Mouse (Mus musculus): ENCODE results near the gene Nectin2. TPM values are rescaled to one million over a fixed set of nuclear protein-coding genes. Genes with fewer than 3 reads are reported as not detected.
"Not testable (repeated sequence)": the region's sequence is repeated elsewhere in the genome, so short reads cannot be mapped to it uniquely, and the experiment has no call there.

Gene Nectin2
- polyA plus RNA-seq, 1 experiment from 2014 or later, result 34.4 TPM

DNA sequence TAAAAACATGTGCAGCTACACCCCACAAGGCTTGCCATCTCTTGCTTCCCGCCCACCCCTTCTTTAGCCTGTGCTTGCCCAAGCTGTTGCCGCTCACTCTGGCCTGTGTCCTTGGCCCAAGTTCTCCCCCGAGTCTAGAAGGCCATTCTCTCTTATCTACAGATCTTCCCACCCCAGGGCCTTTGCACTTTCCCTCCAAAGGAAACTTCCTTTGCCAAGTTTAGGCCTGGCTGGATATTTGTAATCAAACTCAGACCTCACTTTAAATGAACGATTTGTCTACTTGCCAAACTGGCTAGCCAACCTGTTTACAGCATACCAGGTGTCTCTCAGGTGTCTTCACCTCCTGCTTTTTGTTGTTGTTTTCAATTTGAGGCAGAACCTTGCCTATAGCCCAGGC lies 59.4 kb downstream of the Nectin2 start:
- ATAC-seq, result no peak
- Histone ChIP-seq H3K9ac (no peak overlapping the region), H3K4me3 (no peak overlapping the region), H3K27me3 (replicated peaks) (no peaks in the 10 kb centered on the region; the same call in 1 of the 2 replicates), H3K4me1 (peaks cover 65% of the 10 kb centered on the region), H3K36me3 (peaks cover under 1% of the 10 kb centered on the region), H3K4me2 (no peak overlapping the region), H3K9me3 (replicated peaks) (no peaks in the 10 kb centered on the region), H3K27ac (peak overlapping the region; percentile 70; the same call in 1 of the 2 replicates)
- 57% methylated on average over 4 of the region's 4 CpGs for whole genome bisulfite sequencing (ENCODE audit: insufficient replicate concordance)

DNA sequence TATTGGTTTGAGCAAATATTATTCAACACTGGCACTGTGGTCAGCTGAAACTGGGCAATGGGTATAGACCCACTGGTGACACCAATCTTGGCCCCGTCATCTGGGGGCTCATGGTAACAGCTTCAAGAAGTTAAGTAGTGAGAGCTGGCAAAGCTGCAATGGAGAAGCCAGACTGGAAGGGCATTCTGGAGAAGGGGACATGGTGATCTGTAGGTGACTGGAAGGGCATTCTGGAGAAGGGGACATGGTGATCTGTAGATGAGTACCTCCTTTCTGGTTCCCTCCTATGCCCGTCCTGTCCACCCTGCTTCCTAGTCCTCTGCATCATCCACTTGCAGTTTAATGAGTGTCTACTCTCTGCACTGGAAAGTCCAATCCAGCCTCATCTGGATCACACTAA lies 61.7 kb downstream of the Nectin2 start:
- Histone ChIP-seq H3K4me3 (no peak overlapping the region), H3K4me2 (no peak overlapping the region), H3K9me3 (replicated peaks) (no peaks in the 10 kb centered on the region), H3K4me1 (peaks cover 49% of the 10 kb centered on the region), H3K36me3 (no peaks in the 10 kb centered on the region), H3K27me3 (replicated peaks) (no peaks in the 10 kb centered on the region; the same call in 1 of the 2 replicates), H3K9ac (no peak overlapping the region), H3K27ac (no peak overlapping the region)
- 77% methylated on average over 2 of the region's 2 CpGs for WGBS (ENCODE audit: insufficient replicate concordance)
- ATAC-seq, result no peak

DNA sequence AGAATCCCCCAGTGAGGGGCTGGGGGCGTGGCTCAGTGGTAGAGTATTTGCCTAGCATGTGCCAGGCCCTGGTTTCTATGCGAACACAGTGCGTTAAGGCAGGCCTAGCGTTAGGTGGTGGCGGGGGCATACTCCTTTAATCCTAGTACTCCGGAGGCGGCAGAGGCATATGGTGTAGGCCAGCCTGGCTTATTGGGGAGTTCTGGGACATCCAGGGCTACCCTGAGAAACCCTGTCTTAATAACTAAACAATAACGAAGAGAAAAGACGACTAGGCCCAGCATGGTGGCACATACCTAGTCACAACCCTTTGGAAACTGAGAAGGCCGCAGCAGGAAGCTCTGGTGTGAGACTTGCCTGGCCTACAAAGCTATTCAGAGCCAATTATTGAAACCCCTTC lies 62.2 kb downstream of the Nectin2 start:
- no peak overlapping the region for H3K4me2 ChIP-seq
- WGBS (ENCODE audit: insufficient replicate concordance), result 86% methylated on average over 10 of the region's 10 CpGs
- H3K36me3 ChIP-seq, result no peaks in the 10 kb centered on the region
- no peak overlapping the region for H3K27ac ChIP-seq
- no peak overlapping the region for H3K4me3 ChIP-seq
- ATAC-seq, result no peak
- H3K4me1 ChIP-seq, result peaks cover 48% of the 10 kb centered on the region
- no peak overlapping the region for H3K9ac ChIP-seq
- H3K9me3 ChIP-seq (replicated peaks), result no peaks in the 10 kb centered on the region
- H3K27me3 ChIP-seq (replicated peaks), result no peaks in the 10 kb centered on the region

DNA sequence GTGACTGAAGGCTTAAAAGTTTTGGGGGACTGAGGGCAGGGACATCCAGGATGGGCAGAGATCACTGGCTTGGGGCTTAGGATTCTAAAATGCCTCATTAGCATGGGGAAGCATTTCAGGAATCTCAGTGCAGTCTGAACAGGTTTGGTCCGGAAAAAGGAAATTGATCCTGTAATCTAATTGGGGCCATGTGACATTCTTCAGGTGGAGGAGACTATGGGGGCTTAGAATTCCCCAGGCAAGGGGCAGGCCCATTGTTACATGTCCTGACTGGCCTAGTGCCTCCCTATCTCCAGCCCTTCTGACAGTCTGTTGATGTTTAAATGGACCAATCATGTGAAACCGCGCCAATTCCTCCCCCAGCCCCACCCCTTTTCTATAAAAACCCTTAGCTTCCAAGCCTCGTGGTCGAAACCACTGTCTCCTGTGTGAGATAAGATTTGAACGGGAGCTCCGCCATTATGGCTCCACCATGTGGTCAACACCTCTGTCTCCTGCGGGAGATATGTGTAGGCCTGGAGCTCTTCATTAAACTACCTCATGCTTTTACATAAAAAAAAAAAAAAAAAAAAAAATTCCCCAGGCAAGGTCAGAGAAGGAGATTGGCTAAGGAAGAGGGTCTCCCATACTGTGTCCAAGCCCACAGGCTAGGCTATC lies 63.2 kb downstream of the Nectin2 start:
- 28% methylated on average over 8 of the region's 8 CpGs for WGBS (ENCODE audit: insufficient replicate concordance)
- H3K4me2 ChIP-seq; H3K4me3 ChIP-seq; H3K27me3 ChIP-seq (replicated peaks); H3K9me3 ChIP-seq (replicated peaks); H3K36me3 ChIP-seq; H3K9ac ChIP-seq: not testable (repeated sequence)
- ATAC-seq, result peak; percentile 34; the same call in 1 of the 2 replicates
- Histone ChIP-seq H3K27ac (peak overlapping the region; percentile 22), H3K4me1 (peaks cover 46% of the 10 kb centered on the region)

DNA sequence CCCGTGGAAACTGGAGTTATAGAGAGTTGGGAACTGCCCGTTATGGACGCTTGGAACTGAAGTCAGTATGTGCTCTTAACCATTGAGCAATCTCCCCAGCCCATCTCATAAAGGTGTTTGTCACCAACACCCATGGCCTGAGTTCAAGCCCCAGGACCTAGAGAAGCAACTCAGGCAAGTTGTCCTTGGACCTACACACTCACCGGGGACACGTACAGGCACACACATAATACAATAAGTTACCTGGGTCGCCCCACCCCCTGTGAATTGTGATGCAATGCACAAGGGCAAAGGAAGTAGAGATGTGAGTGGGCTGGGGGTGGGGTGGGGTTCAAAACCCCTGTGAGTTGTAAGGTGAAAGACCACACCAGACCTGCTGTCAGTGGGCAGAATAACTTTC lies 63.8 kb downstream of the Nectin2 start:
- Histone ChIP-seq H3K4me3 (no peak overlapping the region), H3K4me1 (peaks cover 46% of the 10 kb centered on the region), H3K36me3 (no peaks in the 10 kb centered on the region), H3K4me2 (no peak overlapping the region), H3K9ac (no peak overlapping the region), H3K27ac (peak overlapping the region; percentile 16), H3K27me3 (replicated peaks) (no peaks in the 10 kb centered on the region), H3K9me3 (replicated peaks) (no peaks in the 10 kb centered on the region)
- 76% methylated on average over 6 of the region's 6 CpGs for WGBS (ENCODE audit: insufficient replicate concordance)
- ATAC-seq, result peak; percentile 40

DNA sequence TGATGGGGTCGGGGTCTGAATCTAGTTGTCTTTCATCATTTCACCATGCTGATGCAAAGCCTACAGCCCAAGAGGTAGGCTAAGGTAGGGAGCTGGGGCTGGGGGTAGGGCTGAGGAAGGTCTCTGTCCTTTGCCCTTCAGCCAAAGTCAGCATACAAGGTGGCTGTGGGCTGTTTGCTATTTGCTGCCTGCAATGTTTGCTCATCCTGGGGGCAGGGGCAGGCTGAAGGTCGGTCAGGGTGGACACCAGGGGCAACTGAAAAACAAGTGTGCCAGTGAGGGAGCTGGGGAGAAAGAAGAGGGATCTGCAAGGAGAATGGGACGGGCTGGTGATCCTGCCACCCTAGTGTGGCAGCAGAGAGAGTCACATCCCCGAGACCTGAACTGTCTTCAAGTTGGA lies 64.9 kb downstream of the Nectin2 start:
- Histone ChIP-seq H3K27ac (peak overlapping the region; percentile 16; the same call in 1 of the 2 replicates), H3K9ac (no peak overlapping the region), H3K4me2 (no peak overlapping the region), H3K4me3 (no peak overlapping the region), H3K27me3 (replicated peaks) (no peaks in the 10 kb centered on the region), H3K36me3 (no peaks in the 10 kb centered on the region), H3K4me1 (peaks cover 50% of the 10 kb centered on the region), H3K9me3 (replicated peaks) (no peaks in the 10 kb centered on the region)
- 51% methylated on average over 4 of the region's 4 CpGs for WGBS (ENCODE audit: insufficient replicate concordance)
- ATAC-seq, result peak; percentile 62

DNA sequence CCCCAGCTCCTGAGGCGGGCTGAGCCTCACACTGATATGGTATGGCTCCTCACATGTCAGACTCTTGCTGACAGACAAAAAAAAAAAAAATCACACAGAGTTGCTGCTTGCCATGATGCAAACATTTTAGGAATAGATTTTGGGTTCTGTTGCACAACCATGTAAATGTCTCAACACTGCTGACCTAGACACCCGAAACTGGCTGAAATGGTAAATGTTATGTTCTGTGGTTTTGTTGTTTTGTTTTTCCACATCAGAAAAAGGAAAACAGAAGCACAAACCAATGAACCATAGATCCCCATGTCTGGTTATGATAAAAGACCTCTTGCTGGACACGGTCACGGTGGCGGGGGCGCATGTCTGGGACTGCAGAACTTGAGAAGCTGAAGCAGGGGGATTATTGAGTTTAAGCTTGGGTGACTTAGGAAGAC lies 66.5 kb downstream of the Nectin2 start:
- H3K4me2 ChIP-seq, result no peak overlapping the region
- no peak overlapping the region for H3K4me3 ChIP-seq
- WGBS (ENCODE audit: insufficient replicate concordance), result 67% methylated on average over 6 of the region's 6 CpGs

DNA sequence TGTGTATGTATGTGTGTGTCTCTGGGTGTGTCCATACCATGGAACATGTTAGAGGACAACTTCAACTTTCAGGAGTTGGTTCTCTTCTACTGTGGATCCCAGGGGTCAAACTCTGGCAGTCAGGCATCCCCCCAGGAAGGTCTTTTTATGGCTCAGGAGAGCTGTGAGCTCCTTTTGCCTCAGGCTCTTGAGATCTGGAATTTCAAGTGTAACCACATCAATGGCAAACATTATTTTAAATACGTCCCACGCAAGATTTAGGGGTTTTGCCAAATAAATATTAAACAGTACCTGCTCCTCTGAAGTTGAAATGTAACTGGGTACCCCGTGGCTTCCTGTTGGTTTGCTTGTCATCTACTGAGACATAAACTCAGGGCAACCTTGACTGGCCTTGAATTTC lies 67.3 kb downstream of the Nectin2 start:
- no peaks in the 10 kb centered on the region for H3K9me3 ChIP-seq (replicated peaks)
- peaks cover 45% of the 10 kb centered on the region for H3K4me1 ChIP-seq
- no peaks in the 10 kb centered on the region for H3K36me3 ChIP-seq
- no peak overlapping the region for H3K4me2 ChIP-seq
- no peak for ATAC-seq
- no peak overlapping the region for H3K4me3 ChIP-seq
- no peak overlapping the region for H3K27ac ChIP-seq
- H3K27me3 ChIP-seq (replicated peaks), result no peaks in the 10 kb centered on the region
- 71% methylated on average over 3 of the region's 3 CpGs for WGBS (ENCODE audit: insufficient replicate concordance)
- H3K9ac ChIP-seq, result no peak overlapping the region

More for the DNA sequence above, 66.5 kb downstream of the Nectin2 start:
- peaks cover 45% of the 10 kb centered on the region for H3K4me1 ChIP-seq
- H3K27ac ChIP-seq, result no peak overlapping the region
- H3K9me3 ChIP-seq (replicated peaks), result no peaks in the 10 kb centered on the region
- H3K36me3 ChIP-seq, result no peaks in the 10 kb centered on the region
- ATAC-seq, result no peak
- no peak overlapping the region for H3K9ac ChIP-seq
- no peaks in the 10 kb centered on the region for H3K27me3 ChIP-seq (replicated peaks)

DNA sequence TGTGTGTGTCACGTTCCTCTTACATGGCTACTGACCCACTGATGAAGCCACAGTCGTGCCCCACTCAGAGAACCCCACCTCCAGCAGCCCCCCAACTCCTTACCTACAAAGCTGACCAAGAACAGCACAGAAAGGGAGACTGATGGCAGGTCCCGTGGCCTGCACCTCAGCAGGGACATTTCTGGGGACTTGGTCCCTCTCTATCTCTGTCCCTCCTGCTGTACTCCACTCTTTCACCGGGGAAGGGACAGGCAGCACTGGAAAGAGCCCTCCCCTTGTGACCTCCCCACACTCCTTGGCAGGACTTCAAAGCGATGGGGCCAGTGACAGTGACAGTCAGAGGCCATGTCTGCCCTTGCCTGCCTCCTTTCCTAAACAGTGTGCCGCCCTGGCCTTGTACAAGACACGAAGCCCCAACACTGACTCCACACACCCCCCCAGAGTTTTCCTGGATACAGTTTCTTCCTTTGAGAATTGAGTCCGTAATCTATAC lies 69.0 kb downstream of the Nectin2 start, which contains the start of the genes Gm44805 and Apoc4:
Gene Gm44805, minus strand, starts transcription at position 222 of the 493 bp plus-strand sequence.
Gene Apoc4, minus strand, starts transcription at position 278 of the 493 bp plus-strand sequence.
- Histone ChIP-seq H3K27me3 (replicated peaks) (no peaks in the 10 kb centered on the region), H3K4me1 (peaks cover 41% of the 10 kb centered on the region), H3K9me3 (replicated peaks) (no peaks in the 10 kb centered on the region), H3K4me2 (no peak within 1 kb of the TSS), H3K36me3 (no peaks in the 10 kb centered on the region), H3K27ac (peak within 1 kb of the TSS; percentile 61), H3K9ac (no peak within 1 kb of the TSS), H3K4me3 (no peak within 1 kb of the TSS)
- WGBS (ENCODE audit: insufficient replicate concordance), result 53% methylated on average over 8 of the region's 8 CpGs
- no peak for ATAC-seq

DNA sequence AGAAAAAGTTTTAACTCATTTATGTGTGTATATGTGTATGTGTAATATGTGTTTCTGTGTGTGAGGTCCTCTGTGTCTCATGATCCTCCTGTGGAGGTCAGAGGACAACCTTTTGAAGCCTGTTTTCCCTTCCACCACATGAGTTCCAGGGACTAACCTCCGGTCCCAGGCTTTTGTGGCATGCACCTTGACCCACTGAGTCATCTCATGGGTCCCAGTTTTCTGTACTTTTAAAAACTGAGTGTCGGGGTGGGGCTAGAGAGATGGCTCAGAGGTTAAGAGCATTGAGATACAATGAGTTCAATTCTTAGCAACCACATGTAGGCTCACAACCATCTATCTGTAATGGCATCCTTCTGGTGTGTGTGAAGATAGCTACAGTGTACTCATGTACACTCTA lies 69.6 kb downstream of the Nectin2 start:
- H3K4me2 ChIP-seq, result no peak overlapping the region
- no peaks in the 10 kb centered on the region for H3K9me3 ChIP-seq (replicated peaks)
- no peak; the same call in 1 of the 2 replicates for ATAC-seq
- peaks cover 41% of the 10 kb centered on the region for H3K4me1 ChIP-seq
- no peak overlapping the region for H3K9ac ChIP-seq
- no peaks in the 10 kb centered on the region for H3K27me3 ChIP-seq (replicated peaks)
- H3K4me3 ChIP-seq, result no peak overlapping the region
- H3K36me3 ChIP-seq, result no peaks in the 10 kb centered on the region
- WGBS (ENCODE audit: insufficient replicate concordance), result 63% methylated on average over 2 of the region's 2 CpGs
- H3K27ac ChIP-seq, result peak overlapping the region; percentile 61

DNA sequence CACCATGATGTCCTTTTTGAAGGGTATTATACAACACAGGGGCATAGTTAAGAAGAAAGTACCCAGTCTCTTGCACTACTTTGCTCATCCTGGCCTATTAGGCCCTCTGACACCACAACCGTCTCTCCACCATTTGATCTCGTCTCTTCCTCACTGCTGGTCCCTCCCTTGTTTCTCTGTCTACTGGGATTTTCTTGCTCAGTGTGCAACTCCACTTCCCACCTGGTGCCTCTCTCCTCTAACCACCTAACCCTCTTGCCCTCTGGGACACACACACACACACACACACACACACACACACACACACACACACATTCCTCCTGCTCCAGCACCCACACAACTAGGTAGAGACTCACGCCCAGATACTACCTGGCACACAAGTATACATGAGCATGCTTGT lies 71.4 kb downstream of the Nectin2 start:
- H3K9ac ChIP-seq, result no peak overlapping the region
- H3K9me3 ChIP-seq (replicated peaks), result no peaks in the 10 kb centered on the region
- H3K4me3 ChIP-seq, result no peak overlapping the region
- WGBS (ENCODE audit: insufficient replicate concordance), result 85% methylated on average over 3 of the region's 3 CpGs
- H3K36me3 ChIP-seq, result no peaks in the 10 kb centered on the region
- no peak overlapping the region for H3K4me2 ChIP-seq
- no peak overlapping the region for H3K27ac ChIP-seq
- H3K27me3 ChIP-seq (replicated peaks), result no peaks in the 10 kb centered on the region
- peaks cover 38% of the 10 kb centered on the region for H3K4me1 ChIP-seq
- no peak for ATAC-seq

DNA sequence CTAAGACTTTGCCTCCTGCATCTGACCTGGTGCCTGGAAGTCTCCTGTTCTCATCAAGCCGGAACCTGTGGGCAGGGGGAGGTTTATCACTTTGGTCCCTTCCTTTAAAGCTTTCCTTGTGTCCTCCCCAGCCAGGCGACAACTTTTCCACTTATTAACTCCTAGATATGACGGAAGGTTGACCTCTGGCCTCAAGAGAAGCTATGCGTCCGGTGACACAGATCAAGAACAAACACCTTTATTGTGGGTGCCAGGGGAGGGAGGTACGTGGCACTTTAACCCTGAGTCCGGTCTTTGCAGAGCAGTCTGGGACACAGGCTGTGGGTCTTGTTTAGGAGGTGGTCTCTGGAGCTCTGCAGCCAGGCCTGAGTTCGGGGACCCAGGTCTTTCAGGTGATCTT lies 72.4 kb downstream of the Nectin2 start, which contains the start of gene Apoc2:
Gene Apoc2, minus strand, starts transcription at position 70 of the 400 bp plus-strand sequence.
- no peak within 1 kb of the TSS for H3K4me3 ChIP-seq
- peaks cover 30% of the 10 kb centered on the region for H3K4me1 ChIP-seq
- no peaks in the 10 kb centered on the region for H3K9me3 ChIP-seq (replicated peaks)
- no peaks in the 10 kb centered on the region for H3K27me3 ChIP-seq (replicated peaks)
- H3K4me2 ChIP-seq, result no peak within 1 kb of the TSS
- 0 out of 2 replicates have a peak within 1 kb of the TSS, but pooled peaks have one; percentile 4 for H3K27ac ChIP-seq
- WGBS (ENCODE audit: insufficient replicate concordance), result 65% methylated on average over 8 of the region's 8 CpGs
- no peak for ATAC-seq
- no peak within 1 kb of the TSS for H3K9ac ChIP-seq
- H3K36me3 ChIP-seq, result no peaks in the 10 kb centered on the region
